Mouse (Mus musculus): ENCODE results near the gene Slc35g3. TPM values are rescaled to one million over a fixed set of nuclear protein-coding genes. Genes with fewer than 3 reads are reported as not detected.

Slc35g3 gene
- total RNA-seq, 2 experiments from 2014 or later, result not detected

GRCm38 (mm10) chr11:69787306-69787705 lies 25.5 kb upstream of the Slc35g3 start:
- DNase-seq (ENCODE audit: low spot score in 2 of 2), result no peak

GRCm38 (mm10) chr11:69784793-69785272 lies 23.1 kb upstream of the Slc35g3 start:
- DNase-seq (ENCODE audit: low spot score in 2 of 2), result no peak

GRCm38 (mm10) chr11:69781828-69782227 lies 20.1 kb upstream of the Slc35g3 start:
- no peak for DNase-seq (ENCODE audit: low spot score in 2 of 2)

- no peak for DNase-seq (ENCODE audit: low spot score in 2 of 2)
These were observed 17.2 kb upstream of the Slc35g3 start for GRCm38 (mm10) chr11:69778985-69779384.

- DNase-seq (ENCODE audit: low spot score in 2 of 2), result no peak
These were observed 16.7 kb upstream of the Slc35g3 start for GRCm38 (mm10) chr11:69778258-69778982.

- DNase-seq (ENCODE audit: low spot score in 2 of 2), result no peak
These were observed 15.9 kb upstream of the Slc35g3 start for GRCm38 (mm10) chr11:69777504-69778257.

- DNase-seq (ENCODE audit: low spot score in 2 of 2), result no peak
These were observed 14.7 kb upstream of the Slc35g3 start for GRCm38 (mm10) chr11:69776488-69776887.

GRCm38 (mm10) chr11:69775716-69776115 lies 13.9 kb upstream of the Slc35g3 start:
- DNase-seq (ENCODE audit: low spot score in 2 of 2), result no peak

- DNase-seq (ENCODE audit: low spot score in 2 of 2), result no peak
These were observed 13.2 kb upstream of the Slc35g3 start for GRCm38 (mm10) chr11:69774961-69775360.

GRCm38 (mm10) chr11:69767625-69767909 lies 5.8 kb upstream of the Slc35g3 start:
- DNase-seq (ENCODE audit: low spot score in 2 of 2), result no peak

- no peak for DNase-seq (ENCODE audit: low spot score in 2 of 2)
These were observed 5.3 kb upstream of the Slc35g3 start for GRCm38 (mm10) chr11:69766872-69767624.

- DNase-seq (ENCODE audit: low spot score in 2 of 2), result peak; percentile 68 to 74
These were observed 4.4 kb upstream of the Slc35g3 start for GRCm38 (mm10) chr11:69766126-69766609.

- DNase-seq (ENCODE audit: low spot score in 2 of 2), result peak; percentile 44 to 55
These were observed 3.7 kb upstream of the Slc35g3 start, which contains the start of gene Zbtb4 for GRCm38 (mm10) chr11:69765221-69766125. TSS of gene Zbtb4 (plus strand) at chr11:69765912.

GRCm38 (mm10) chr11:69763551-69763950 lies 1.8 kb upstream of the Slc35g3 start:
- no peak for DNase-seq (ENCODE audit: low spot score in 2 of 2)

- no peak for DNase-seq (ENCODE audit: low spot score in 2 of 2)
These were observed 917 bp downstream of the Slc35g3 start for GRCm38 (mm10) chr11:69760901-69761200.

- DNase-seq (ENCODE audit: low spot score in 2 of 2), result no peak
These were observed 1.4 kb downstream of the Slc35g3 start for GRCm38 (mm10) chr11:69760160-69760900.

GRCm38 (mm10) chr11:69758971-69759721 lies 2.6 kb downstream of the Slc35g3 start:
- DNase-seq (ENCODE audit: low spot score in 2 of 2), result peak; percentile 66 to 79

- DNase-seq (ENCODE audit: low spot score in 2 of 2), result peak; percentile 98 to 99
These were observed 3.2 kb downstream of the Slc35g3 start, which contains the start of gene Polr2a for GRCm38 (mm10) chr11:69758478-69758970. TSS of gene Polr2a (minus strand) at chr11:69758637.

- peak; percentile 99 to 100 for DNase-seq (ENCODE audit: low spot score in 2 of 2)
These were observed 3.7 kb downstream of the Slc35g3 start for GRCm38 (mm10) chr11:69758090-69758456.

All from adrenal gland, adult 18-20 months (tissue).